Mouse (Mus musculus): ENCODE data around the gene Nf1. TPM values are rescaled to one million over a fixed set of nuclear protein-coding genes. Genes with fewer than 3 reads are reported as not detected.
A peak's percentile ranks its signal among the peaks of the same experiment; 100 is the strongest.

Nf1 gene
- polyA plus RNA-seq, 1 experiment = 8.0 TPM

DNA sequence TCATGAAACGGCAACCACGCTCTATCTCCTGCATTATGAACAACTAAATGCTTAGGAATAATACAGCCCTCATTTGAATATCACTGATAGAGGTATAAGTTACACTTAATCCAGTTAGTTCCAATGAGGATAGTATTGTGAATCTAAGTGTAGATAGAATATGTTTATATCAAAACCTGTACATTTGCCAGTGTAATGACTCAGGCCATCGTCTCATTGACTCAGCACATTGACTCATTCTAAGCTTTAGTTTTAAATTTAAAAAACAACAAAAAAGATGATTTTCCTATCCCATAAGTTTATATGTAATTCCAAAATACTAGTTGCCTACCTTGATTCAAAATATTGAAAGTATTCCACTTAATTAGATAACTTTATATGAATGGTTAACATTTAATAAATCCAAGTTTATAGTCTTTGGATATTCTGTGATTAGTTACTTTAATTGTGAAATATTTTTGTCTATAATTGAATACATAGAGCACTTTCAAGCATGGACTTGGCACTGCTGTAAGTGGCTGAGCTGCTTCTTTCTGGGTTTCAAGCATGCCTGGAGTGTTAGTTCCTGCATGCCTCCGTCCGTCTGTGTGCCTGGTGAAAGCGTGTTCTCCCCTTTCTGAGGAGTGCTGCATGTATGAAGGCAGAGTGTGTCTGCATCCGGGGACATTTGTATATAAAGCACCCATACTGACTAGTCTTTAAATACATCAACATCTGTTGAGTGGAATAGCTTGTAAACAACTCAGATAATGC lies 74.4 kb downstream of the Nf1 start:
- Histone ChIP-seq H3K79me2 (ENCODE audit: control insufficient read depth, insufficient read depth) (no peaks in the 10 kb centered on the region), H3K79me3 (ENCODE audit: low read depth) (no peaks in the 10 kb centered on the region), H3K27me3 (ENCODE audit: control insufficient read depth, insufficient read depth, insufficient read length) (no peaks in the 10 kb centered on the region), H3K4me3 (ENCODE audit: insufficient read depth, poor library complexity, severe bottlenecking) (no peak overlapping the region), H3ac (ENCODE audit: control insufficient read depth, insufficient read length, low read depth) (peak overlapping the region; percentile 41), H3K36me3 (ENCODE audit: control insufficient read depth, insufficient read depth) (peaks cover 47% of the 10 kb centered on the region)
- TF ChIP-seq CTCF (IDR thresholded peaks at IDR 0.05; ENCODE audit: control insufficient read depth, insufficient read depth, insufficient read length) (no peak), FOSL1 (IDR thresholded peaks at IDR 0.05; ENCODE audit: insufficient read depth, low read length, poor library complexity, severe bottlenecking) (peak; percentile 82)

DNA sequence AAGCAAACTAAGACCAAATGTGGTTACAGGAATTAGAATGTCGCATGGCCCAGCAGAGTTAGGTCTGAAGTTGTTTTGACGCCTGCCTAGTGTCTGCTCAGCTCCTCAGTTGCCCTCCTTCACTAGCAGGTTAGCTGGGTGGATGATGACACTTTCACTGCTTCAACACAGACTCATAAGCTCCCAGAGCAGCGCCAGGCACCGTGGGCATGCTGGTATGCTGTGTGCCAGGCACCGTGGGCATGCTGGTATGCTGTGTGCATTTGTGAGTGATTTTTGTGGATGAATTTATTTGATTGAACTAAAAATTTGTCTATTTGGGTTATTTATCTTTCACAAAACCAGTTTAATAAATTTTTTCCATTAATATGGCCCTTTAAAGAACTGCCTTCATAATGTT lies 83.0 kb downstream of the Nf1 start:
- TF ChIP-seq FOSL1 (IDR thresholded peaks at IDR 0.05; ENCODE audit: insufficient read depth, low read length, poor library complexity, severe bottlenecking) (no peak), USF1 (IDR thresholded peaks at IDR 0.05; ENCODE audit: low read depth) (no peak), MYOG (IDR thresholded peaks at IDR 0.05; ENCODE audit: control insufficient read depth, extremely low read depth, insufficient read length) (no peak), MYOD1 (IDR thresholded peaks at IDR 0.05; ENCODE audit: control insufficient read depth, insufficient read length, low read depth) (no peak), CEBPB (IDR thresholded peaks at IDR 0.05; ENCODE audit: low read depth) (no peak), CTCF (IDR thresholded peaks at IDR 0.05; ENCODE audit: control insufficient read depth, insufficient read depth, insufficient read length) (no peak), MAX (IDR thresholded peaks at IDR 0.05) (no peak)
- Histone ChIP-seq H3K27me3 (ENCODE audit: control insufficient read depth, insufficient read depth, insufficient read length) (no peaks in the 10 kb centered on the region), H3K36me3 (ENCODE audit: control insufficient read depth, insufficient read depth) (peaks cover 32% of the 10 kb centered on the region), H3K79me2 (ENCODE audit: control insufficient read depth, insufficient read depth) (no peaks in the 10 kb centered on the region), H3ac (ENCODE audit: control insufficient read depth, insufficient read length, low read depth) (no peak overlapping the region), H3K79me3 (ENCODE audit: low read depth) (no peaks in the 10 kb centered on the region), H3K4me3 (ENCODE audit: insufficient read depth, poor library complexity, severe bottlenecking) (no peak overlapping the region)

DNA sequence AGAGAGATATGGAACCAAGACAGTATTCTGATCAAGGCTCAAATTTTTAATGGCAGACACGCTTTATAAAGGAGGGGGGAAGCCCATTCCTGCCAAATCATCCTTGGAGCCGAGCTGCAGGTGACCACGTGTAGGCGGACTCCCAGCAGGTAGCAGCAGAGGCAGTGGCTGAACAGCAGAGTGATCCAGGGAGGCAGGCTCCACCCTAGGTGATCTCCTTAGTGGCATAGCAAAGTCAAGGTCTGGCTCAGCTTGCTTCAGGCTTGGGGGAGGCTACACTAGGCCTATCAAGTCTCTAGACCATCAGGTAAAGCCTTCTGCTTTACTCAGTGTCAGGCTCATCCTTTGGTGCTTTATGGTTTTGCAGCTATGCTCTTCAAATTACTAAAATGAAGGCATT lies 87.1 kb downstream of the Nf1 start:
- Histone ChIP-seq H3K36me3 (ENCODE audit: control insufficient read depth, insufficient read depth) (peaks cover 20% of the 10 kb centered on the region), H3K79me3 (ENCODE audit: low read depth) (no peaks in the 10 kb centered on the region), H3K79me2 (ENCODE audit: control insufficient read depth, insufficient read depth) (no peaks in the 10 kb centered on the region), H3ac (ENCODE audit: control insufficient read depth, insufficient read length, low read depth) (no peak overlapping the region), H3K4me3 (ENCODE audit: insufficient read depth, poor library complexity, severe bottlenecking) (no peak overlapping the region), H3K27me3 (ENCODE audit: control insufficient read depth, insufficient read depth, insufficient read length) (no peaks in the 10 kb centered on the region)
- no peak for TF ChIP-seq CTCF (IDR thresholded peaks at IDR 0.05; ENCODE audit: control insufficient read depth, insufficient read depth, insufficient read length)
- no peak for TF ChIP-seq MYOD1 (IDR thresholded peaks at IDR 0.05; ENCODE audit: control insufficient read depth, insufficient read length, low read depth)
- no peak for TF ChIP-seq FOSL1 (IDR thresholded peaks at IDR 0.05; ENCODE audit: insufficient read depth, low read length, poor library complexity, severe bottlenecking)
- TF ChIP-seq CEBPB (IDR thresholded peaks at IDR 0.05; ENCODE audit: low read depth) = no peak
- TF ChIP-seq USF1 (IDR thresholded peaks at IDR 0.05; ENCODE audit: low read depth) = no peak
- TF ChIP-seq MAX (IDR thresholded peaks at IDR 0.05) = no peak

DNA sequence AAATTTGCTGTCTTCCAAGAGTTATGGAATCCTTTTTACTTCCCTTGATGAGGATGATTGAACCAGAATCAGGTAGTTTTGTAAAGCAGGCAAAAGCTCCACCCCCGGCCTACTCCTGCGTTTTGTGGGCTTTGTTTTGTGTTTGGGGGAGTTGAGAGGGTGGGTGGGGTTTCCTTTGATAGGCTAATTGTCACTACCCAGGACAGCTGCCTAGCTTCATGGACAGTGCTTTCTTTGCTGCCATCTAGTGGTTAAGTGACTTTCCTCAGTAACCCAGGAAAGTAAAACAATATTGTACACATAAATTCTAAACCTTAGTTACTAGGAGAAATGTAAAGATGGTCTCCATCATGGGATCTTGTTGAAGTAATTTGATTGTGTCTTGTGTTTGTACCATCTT lies 88.1 kb downstream of the Nf1 start:
- Histone ChIP-seq H3ac (ENCODE audit: control insufficient read depth, insufficient read length, low read depth) (no peak overlapping the region), H3K27me3 (ENCODE audit: control insufficient read depth, insufficient read depth, insufficient read length) (no peaks in the 10 kb centered on the region), H3K79me2 (ENCODE audit: control insufficient read depth, insufficient read depth) (no peaks in the 10 kb centered on the region), H3K4me3 (ENCODE audit: insufficient read depth, poor library complexity, severe bottlenecking) (no peak overlapping the region), H3K36me3 (ENCODE audit: control insufficient read depth, insufficient read depth) (peaks cover 22% of the 10 kb centered on the region), H3K79me3 (ENCODE audit: low read depth) (no peaks in the 10 kb centered on the region)
- TF ChIP-seq CTCF (IDR thresholded peaks at IDR 0.05; ENCODE audit: control insufficient read depth, insufficient read depth, insufficient read length) (no peak), FOSL1 (IDR thresholded peaks at IDR 0.05; ENCODE audit: insufficient read depth, low read length, poor library complexity, severe bottlenecking) (no peak), MYOD1 (IDR thresholded peaks at IDR 0.05; ENCODE audit: control insufficient read depth, insufficient read length, low read depth) (no peak), USF1 (IDR thresholded peaks at IDR 0.05; ENCODE audit: low read depth) (no peak), MYOG (IDR thresholded peaks at IDR 0.05; ENCODE audit: control insufficient read depth, extremely low read depth, insufficient read length) (no peak), MAX (IDR thresholded peaks at IDR 0.05) (no peak), CEBPB (IDR thresholded peaks at IDR 0.05; ENCODE audit: low read depth) (no peak)

DNA sequence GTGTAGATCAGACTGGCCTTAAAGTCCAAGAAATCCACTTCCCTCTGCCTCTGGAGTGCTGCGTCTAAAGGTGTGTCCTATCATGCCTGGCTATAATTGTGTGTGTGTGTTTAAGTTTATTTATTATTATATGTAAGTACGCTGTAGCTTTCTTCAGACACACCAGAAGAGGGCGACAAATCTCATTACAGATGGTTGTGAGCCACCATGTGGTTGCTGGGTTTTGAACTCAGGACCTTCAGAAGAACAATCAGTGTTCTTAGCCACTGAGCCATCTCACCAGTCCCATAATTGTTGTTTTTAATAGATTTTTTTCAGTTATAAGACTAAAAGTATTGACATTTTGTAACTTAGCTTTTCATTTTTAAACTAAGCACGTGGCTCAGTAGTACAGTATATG lies 95.8 kb downstream of the Nf1 start:
- Histone ChIP-seq H3K79me2 (ENCODE audit: control insufficient read depth, insufficient read depth) (no peaks in the 10 kb centered on the region), H3ac (ENCODE audit: control insufficient read depth, insufficient read length, low read depth) (no peak overlapping the region), H3K27me3 (ENCODE audit: control insufficient read depth, insufficient read depth, insufficient read length) (no peaks in the 10 kb centered on the region), H3K79me3 (ENCODE audit: low read depth) (no peaks in the 10 kb centered on the region), H3K36me3 (ENCODE audit: control insufficient read depth, insufficient read depth) (peaks cover 39% of the 10 kb centered on the region), H3K4me3 (ENCODE audit: insufficient read depth, poor library complexity, severe bottlenecking) (no peak overlapping the region)
- no peak for TF ChIP-seq FOSL1 (IDR thresholded peaks at IDR 0.05; ENCODE audit: insufficient read depth, low read length, poor library complexity, severe bottlenecking)
- no peak for TF ChIP-seq MYOD1 (IDR thresholded peaks at IDR 0.05; ENCODE audit: control insufficient read depth, insufficient read length, low read depth)
- TF ChIP-seq CEBPB (IDR thresholded peaks at IDR 0.05; ENCODE audit: low read depth) = no peak
- TF ChIP-seq USF1 (IDR thresholded peaks at IDR 0.05; ENCODE audit: low read depth) = no peak
- TF ChIP-seq MYOG (IDR thresholded peaks at IDR 0.05; ENCODE audit: control insufficient read depth, extremely low read depth, insufficient read length) = no peak

DNA sequence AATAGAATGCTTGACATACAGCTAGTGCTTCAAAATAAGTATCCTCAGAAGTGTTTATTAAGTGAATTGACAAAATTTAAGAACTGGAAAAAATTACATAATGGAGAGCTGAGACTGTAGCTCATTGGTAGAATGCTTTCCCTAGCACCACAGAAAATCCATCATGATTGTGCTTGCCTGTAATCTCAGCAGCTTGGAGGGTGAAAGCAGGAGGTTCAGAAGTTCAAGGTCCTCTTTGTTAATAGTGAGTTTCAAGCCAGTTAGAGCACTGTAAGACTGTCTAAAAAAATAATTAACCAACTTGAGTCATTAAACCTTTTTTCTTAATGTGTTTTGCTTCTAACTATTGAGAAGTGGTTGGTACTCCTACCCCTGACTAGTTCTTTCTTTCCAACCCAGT lies 108.9 kb downstream of the Nf1 start:
- no peak for TF ChIP-seq USF1 (IDR thresholded peaks at IDR 0.05; ENCODE audit: low read depth)
- peaks cover 68% of the 10 kb centered on the region for H3K36me3 ChIP-seq (ENCODE audit: control insufficient read depth, insufficient read depth)

More for the DNA sequence above, 108.9 kb downstream of the Nf1 start:
- Histone ChIP-seq H3K79me3 (ENCODE audit: low read depth) (no peaks in the 10 kb centered on the region), H3K79me2 (ENCODE audit: control insufficient read depth, insufficient read depth) (no peaks in the 10 kb centered on the region), H3K27me3 (ENCODE audit: control insufficient read depth, insufficient read depth, insufficient read length) (no peaks in the 10 kb centered on the region), H3K4me3 (ENCODE audit: insufficient read depth, poor library complexity, severe bottlenecking) (no peak overlapping the region), H3ac (ENCODE audit: control insufficient read depth, insufficient read length, low read depth) (no peak overlapping the region)
